Mouse (Mus musculus) gastrocnemius, postnatal 36 days (tissue): ENCODE results near the gene Chmp3. TPM values are rescaled to one million over a fixed set of nuclear protein-coding genes. Genes with fewer than 3 reads are reported as not detected.

Experiments used
- DNase-seq, 2 experiments: peaks; one replicate each; pipeline ENCODE4 v3.0.0; 2022
- intact Hi-C: fragments of 180-260 bp; cut with DNase I; formaldehyde crosslinking; loops from one replicate; pipeline ENCODE4 v1.15.1; 2025
- total RNA-seq, 2 experiments: library from RNA; stranded (reverse); gene quantifications; 2 replicates each; pipeline ENCODE4 v1.2.3; 2021

Chmp3 gene
- total RNA-seq, 2 experiments from 2014 or later, result 32.6 to 33.6 TPM

DNA sequence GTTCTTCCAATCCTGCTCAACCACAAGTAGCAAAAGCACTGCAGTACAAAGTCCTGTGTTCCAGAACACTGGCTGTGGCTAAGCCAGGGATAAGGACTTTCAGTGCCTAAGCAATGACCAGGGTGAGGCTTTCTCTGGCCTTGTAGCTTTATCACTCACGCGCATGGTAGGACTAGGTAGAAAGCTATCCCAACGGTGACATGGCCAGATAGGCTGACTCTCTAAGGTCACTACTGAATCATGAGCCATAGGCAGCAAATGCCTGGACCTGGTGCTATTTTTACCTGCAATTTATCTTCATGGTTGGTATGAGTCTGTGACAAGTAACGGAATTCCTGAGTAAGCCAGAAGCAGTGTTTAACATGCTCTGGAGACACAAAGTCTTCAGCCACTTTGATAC is 46.6 kb downstream of the Chmp3 start:
- no peak for DNase-seq
- intact Hi-C loops, result no loop called here

DNA sequence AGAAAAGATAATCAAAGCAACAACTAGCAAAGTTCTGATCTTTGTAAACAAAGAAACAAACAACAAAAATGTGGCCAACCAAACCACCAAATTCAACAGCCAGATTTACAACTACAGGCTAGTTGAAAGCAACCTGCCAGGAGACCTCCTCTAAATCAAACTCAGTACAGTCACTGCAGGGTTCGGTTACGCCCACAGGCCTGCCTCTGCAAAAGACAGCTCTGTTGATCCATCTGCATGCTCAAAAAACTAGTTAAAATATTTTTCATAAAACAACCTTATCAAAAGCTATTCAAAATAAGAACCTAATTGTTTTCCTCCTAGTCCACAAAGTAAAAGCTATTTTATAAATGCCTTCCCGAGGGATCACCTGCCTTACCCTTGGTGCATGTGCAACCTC is 64.2 kb downstream of the Chmp3 start:
- intact Hi-C loops, result loop anchor here (10.0 kb wide), 1 partner anchor 287 kb away; no protein-coding TSS in a partner anchor
- no peak for DNase-seq

DNA sequence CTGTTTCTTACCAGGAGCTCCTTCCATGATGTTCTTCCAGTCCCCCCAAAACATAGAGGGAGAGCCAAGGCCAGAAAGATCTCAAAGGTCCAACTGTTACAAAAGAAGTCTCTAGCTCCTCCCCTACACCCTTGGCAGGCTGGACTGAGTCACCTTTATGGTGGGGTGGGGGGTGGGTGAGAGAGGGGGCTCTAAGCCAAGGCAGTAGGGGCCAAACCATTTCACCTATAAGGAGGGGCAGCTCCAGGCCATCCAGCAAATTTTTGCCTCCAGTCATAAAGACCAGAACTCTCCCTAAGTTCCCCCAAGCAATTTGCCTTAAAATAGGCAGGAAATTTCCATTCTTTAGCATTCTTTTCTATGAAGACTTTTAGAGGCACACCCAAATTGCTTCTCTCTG is 65.4 kb downstream of the Chmp3 start:
- no peak for DNase-seq
- intact Hi-C loops, result loop anchor here (10.0 kb wide), 1 partner anchor 286 kb away; no protein-coding TSS in a partner anchor

DNA sequence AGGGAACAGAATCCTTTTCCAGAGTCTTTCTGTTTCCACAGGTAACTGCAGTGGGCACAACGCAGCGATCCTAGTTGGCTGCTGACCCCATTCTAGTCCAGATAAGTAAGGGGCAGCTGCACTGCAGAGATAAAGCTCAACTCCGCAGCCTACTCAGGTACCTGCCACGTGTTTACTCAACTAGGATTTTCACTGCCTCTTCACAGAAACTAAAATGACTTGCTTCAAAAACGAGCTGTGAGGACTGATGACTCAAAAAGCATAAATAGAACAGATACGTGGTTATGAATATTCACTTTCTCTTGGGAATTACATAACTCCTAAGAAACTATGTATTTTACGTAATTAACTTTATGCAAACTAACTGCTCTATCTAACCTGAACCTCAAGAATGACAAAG is 66.4 kb downstream of the Chmp3 start:
- no peak for DNase-seq

DNA sequence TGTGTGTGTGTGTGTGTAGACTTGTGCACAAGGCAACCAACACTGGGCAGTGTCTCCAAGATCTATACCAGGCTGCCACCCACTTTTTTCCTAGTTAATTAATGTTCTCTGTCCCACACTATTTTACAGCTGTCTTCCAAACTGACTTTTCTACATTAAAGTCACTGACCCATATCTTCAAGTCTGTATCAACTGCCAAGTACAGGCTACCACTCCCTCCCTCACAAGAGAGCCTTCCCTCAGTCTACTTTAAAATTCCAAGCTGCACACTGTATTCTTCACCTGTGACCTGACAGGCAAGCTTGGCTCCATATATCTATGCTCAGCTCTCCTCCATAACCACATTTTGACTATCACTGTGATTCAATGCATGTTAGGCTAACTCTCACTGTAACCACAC is 69.6 kb downstream of the Chmp3 start:
- intact Hi-C loops, result no loop called here
- DNase-seq, result no peak

More for the DNA sequence above, 66.4 kb downstream of the Chmp3 start:
- intact Hi-C loops, result loop anchor here (10.0 kb wide), 1 partner anchor 285 kb away; no protein-coding TSS in a partner anchor

DNA sequence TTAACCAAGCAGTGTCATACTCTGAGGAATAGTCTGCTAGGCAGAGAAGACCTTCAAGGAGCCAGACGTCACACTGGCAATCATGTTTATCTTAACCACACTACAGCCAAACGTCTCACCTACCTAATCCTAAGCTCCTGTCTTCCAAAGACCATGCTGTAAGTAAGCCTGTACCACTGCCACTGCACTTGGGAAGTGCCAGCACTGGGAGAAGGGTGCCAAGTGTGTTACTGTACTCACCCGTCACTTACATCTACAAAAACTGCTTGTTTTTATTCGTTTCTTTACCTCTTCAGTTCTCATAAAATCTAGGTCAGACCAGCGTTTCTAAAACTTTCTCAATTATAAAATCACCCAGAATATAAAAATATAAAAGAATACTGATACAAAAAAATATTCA is 73.4 kb downstream of the Chmp3 start:
- intact Hi-C loops, result no loop called here

DNA sequence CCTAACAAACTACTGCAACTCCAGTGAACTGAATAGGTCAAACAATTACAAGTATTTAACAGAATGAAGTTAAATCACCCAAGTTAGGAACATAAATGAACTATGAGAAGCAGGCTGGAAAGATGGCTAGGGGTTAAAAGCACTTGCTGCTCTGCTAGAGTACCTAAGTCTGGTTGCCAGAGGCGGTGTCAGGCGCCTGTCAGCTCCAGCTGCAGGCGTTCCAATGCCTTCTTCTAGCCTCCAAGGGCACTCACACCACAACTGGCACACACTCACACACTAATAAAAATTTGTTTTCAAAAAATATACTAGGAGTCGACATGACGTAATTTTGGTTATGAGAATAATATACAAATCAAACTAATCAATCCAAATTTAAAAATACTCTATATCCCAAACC is 78.0 kb downstream of the Chmp3 start:
- intact Hi-C loops, result no loop called here

More for the DNA sequence above, 73.4 kb downstream of the Chmp3 start:
- no peak for DNase-seq

DNA sequence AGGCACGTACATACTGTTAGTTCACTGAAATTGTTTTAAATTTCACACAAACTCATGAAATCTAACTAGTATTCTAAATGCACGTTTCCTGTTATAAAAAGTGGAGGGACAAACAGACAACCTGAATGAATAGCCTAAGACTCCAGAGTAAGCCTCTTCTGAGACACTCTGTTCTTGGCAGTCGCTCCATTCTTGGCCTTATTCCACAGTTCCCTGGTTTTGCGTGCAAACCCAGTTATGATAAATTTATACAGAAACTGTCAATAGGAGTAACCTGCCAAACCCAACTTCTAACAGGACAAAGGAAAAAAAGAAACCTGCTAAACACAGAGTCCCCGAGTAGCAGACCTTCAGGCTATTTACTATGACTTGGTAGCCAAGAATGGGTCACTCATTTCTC is 78.4 kb downstream of the Chmp3 start:
- intact Hi-C loops, result no loop called here
- DNase-seq, result peak in 1 of 2 experiments; percentile 24

More for the DNA sequence above, 78.0 kb downstream of the Chmp3 start:
- no peak for DNase-seq

DNA sequence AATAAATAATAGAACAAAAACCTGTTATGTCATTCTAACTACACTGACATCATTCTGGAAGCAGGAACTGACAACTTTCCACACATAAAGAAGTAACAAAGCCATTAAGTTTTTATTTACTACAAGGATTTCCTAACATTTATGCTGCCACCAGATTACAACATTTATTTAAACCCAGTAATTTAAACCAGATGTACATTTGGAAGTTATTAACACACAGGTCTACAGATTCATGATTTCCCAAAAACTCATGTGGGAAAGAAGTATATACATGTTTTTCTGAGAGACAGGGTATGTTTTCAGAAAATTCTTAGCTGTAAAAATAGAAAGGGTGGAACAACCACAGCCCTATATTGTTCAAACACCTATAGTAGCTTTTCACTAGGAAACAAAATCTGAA is 81.1 kb downstream of the Chmp3 start:
- DNase-seq, result no peak
- intact Hi-C loops, result no loop called here

DNA sequence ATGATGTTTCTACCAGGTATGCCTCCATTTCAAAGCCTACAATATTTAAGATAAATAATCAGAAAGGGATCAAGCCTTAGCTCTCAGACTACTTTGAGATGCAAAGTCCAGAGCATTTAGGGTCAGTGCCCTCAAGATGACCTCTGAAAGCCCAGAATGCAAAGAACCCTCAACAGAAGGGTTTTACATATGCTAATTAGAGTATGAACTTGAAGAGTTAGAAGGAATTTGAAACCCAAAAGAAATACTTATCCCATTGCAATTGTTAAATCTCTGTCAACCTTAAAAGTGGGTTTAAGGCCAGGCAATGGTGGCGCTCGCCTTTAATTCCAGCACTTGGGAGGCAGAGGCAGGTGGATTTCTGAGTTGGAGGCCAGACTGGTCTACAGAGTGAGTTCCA is 82.4 kb downstream of the Chmp3 start:
- intact Hi-C loops, result no loop called here
- DNase-seq, result no peak

DNA sequence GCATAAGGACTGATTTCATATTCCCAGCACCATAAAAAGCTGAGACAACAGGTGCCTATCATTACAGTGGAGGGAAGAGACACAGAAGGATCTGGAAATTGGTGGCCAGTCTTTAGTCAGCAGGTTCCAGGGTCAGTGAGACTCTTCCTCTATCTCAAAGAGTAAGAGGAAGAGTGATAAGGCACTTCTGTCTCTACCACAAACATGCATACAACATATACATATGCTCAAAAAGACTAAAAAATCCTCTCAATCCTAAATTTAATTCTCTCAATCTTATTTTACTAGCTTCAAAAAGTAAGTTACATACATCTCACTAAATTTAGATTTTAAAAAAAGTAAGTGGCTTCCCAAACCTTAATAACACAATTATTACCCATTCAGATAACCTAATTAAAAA is 83.7 kb downstream of the Chmp3 start:
- DNase-seq, result no peak
- intact Hi-C loops, result no loop called here

DNA sequence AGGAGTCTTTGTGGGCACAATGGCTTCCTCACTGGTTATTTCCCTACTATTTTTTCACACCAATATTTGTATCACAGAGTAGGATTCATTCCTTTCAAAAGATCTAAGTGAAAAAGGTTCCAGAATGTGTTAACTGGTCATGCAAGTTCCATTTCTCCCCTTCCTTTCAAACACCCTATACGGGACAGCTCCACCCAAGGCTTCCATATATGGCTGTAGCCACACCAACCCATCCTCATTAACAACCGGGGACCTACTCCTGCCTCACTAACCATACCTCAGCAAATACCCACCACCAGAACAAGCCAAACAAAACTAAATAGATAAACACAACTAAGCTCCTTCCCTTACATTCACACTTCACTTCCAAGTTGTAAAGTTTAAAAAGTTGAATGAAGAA is 87.6 kb downstream of the Chmp3 start:
- intact Hi-C loops, result loop anchor here (5.0 kb wide), 1 partner anchor 171 kb away; no protein-coding TSS in a partner anchor
- DNase-seq, result no peak

DNA sequence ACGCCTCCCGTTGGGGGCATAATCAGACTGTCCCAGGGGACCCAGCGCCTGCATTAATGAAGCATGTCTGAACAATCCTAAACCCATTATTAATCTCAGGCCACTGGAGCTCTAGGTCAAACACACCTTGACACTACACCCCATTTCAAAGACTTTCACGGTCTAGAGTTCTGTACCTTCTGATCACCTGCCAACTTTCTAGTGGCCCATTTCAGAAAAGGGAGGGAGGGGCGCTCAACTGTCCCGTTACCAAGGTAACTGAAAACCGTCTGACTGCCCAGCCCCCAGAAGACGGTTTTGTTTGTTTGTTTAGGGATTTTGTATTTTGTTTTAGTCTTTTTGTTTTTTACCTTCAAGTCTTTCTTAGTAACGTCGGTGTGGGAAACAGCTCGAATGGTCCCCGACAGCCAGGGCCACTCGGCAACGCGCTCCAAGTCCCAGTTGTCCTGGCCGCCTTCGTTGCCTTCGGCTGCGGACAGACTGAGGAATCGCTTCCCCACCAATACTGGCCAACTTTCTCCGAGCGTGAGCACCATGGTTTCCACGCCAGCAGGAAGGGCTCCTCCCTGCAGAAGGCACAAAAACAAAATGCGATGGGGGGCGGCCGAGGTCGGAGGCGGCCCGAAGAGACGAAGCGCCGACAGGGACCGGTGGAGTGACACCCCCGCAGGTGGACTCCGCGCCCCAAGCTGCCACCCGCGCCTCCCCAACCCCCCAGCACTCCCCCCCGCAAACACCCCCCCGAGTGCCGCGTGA is 88.3 kb downstream of the Chmp3 start:
- intact Hi-C loops, result loop anchor here (5.0 kb wide), 1 partner anchor 170 kb away; no protein-coding TSS in a partner anchor
- DNase-seq, result peak; percentile 44 to 57

Other genes starting within 250 kb of the Chmp3 start
- gene Smyd1, start 221.6 kb upstream of the Chmp3 start, total RNA-seq, result 100 to 1,000 TPM; 336 to 365 TPM
- 1 to 10 TPM in 1 of 2 experiments, not detected in 1; 2.3 TPM for gene Cd8b1, start 221.0 kb upstream of the Chmp3 start, total RNA-seq
- gene Cd8a, start 170.4 kb upstream of the Chmp3 start, total RNA-seq, result 1 to 10 TPM in 1 of 2 experiments, not detected in 1; 3.6 TPM
- gene Rmnd5a, start 103.2 kb upstream of the Chmp3 start, total RNA-seq, result 100 to 1,000 TPM in 1 of 2 experiments, 10 to 100 TPM in 1; 94.6 to 109 TPM
- 10 to 100 TPM; 17.8 to 18.4 TPM for gene Rnf103, start 49.9 kb upstream of the Chmp3 start, total RNA-seq
- 10 to 100 TPM; 11.3 to 13.7 TPM for gene Kdm3a, start 89.2 kb downstream of the Chmp3 start, total RNA-seq
- 10 to 100 TPM; 70.7 to 77.8 TPM for gene Reep1, start 163.8 kb downstream of the Chmp3 start, total RNA-seq